Mouse (Mus musculus): ENCODE data around the gene Ppm1h. TPM values are rescaled to one million over a fixed set of nuclear protein-coding genes. Genes with fewer than 3 reads are reported as not detected.

Gene Ppm1h
- total and polyA plus RNA-seq, 2 experiments from 2014 or later = 31.1 to 31.7 TPM

DNA sequence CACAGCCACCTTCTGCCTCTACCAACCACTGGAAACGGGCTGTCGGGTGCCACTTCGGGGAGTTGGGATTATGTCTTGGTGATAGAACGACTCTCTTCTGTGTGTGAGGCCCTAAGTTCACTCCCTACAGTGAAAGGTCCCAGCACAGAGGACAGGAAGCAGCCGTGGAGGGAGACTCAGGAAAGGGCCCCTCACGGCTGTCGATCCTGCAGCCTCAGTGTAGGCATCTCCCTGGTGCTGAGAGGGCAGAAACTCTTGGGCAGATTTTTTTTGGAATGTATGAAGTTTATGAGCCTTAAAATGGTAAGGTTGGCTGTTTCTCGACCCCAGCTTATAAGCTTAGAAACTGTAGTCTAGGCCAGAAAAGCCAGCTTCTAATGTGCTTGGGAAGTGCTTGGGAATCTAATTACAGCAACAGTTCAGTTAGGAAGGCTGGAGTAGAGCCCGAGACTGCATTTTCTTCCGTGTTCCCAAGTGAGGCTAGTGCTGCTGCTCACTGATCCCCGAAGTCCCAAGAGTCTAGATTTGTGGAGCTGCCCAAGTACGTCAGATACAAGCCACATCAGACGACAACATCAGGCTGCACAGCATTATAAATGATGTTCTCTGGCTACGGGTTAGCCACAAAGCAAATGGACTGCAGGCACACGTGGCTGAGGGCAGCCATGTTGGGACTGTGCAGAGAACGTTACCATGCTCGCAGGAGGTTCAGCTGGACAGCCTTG is 177.6 kb downstream of the Ppm1h start:
- Histone ChIP-seq H3K27ac (ENCODE audit: low read depth, low read length) (no peak overlapping the region), H3K9me3 (ENCODE audit: low read length) (no peaks in the 10 kb centered on the region), H3K4me1 (ENCODE audit: insufficient read depth) (no peaks in the 10 kb centered on the region), H3K9ac (no peak overlapping the region), H3K4me3 (ENCODE audit: low read depth, low read length) (no peak overlapping the region), H3K27me3 (ENCODE audit: insufficient read depth, low read length) (no peaks in the 10 kb centered on the region), H3K4me2 (ENCODE audit: low read depth) (no peak overlapping the region), H3K36me3 (ENCODE audit: insufficient read depth) (0 out of 2 replicates have a peak, but pooled peaks cover 3% of the 10 kb centered on the region)
- DNase-seq (no peak), ATAC-seq (no peak)
- TF ChIP-seq CTCF (IDR thresholded peaks at IDR 0.05; ENCODE audit: low read depth) = no peak
- 86% methylated on average over 17 of the region's 17 CpGs for WGBS

DNA sequence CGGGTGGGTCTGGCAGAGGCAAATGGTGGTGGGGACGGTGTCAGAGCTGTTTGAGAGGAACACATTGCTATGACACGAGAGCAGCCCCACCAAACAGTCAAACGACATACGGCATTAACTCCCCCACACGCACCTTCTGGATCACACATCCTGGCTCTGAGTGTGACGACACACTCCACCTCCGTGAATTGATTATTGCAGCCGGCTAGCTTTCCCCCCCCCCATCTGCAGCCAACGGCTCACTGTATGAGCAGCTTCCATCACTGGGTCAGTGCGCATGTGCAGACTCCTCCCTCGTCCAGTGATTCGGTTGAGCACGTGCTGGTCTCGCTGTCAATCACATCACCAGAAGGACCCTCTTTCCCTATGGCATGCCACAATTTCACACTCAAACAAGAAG is 178.6 kb downstream of the Ppm1h start:
- H3K9ac ChIP-seq = no peak overlapping the region
- no peak for ATAC-seq
- TF ChIP-seq CTCF (IDR thresholded peaks at IDR 0.05; ENCODE audit: low read depth) = no peak
- no peaks in the 10 kb centered on the region for H3K4me1 ChIP-seq (ENCODE audit: insufficient read depth)
- H3K4me2 ChIP-seq (ENCODE audit: low read depth) = no peak overlapping the region
- no peaks in the 10 kb centered on the region for H3K9me3 ChIP-seq (ENCODE audit: low read length)
- H3K4me3 ChIP-seq (ENCODE audit: low read depth, low read length) = no peak overlapping the region
- no peaks in the 10 kb centered on the region for H3K27me3 ChIP-seq (ENCODE audit: insufficient read depth, low read length)
- H3K27ac ChIP-seq (ENCODE audit: low read depth, low read length) = no peak overlapping the region
- DNase-seq = no peak
- H3K36me3 ChIP-seq (ENCODE audit: insufficient read depth) = 0 out of 2 replicates have a peak, but pooled peaks cover 3% of the 10 kb centered on the region
- WGBS = 87% methylated on average over 15 of the region's 15 CpGs

DNA sequence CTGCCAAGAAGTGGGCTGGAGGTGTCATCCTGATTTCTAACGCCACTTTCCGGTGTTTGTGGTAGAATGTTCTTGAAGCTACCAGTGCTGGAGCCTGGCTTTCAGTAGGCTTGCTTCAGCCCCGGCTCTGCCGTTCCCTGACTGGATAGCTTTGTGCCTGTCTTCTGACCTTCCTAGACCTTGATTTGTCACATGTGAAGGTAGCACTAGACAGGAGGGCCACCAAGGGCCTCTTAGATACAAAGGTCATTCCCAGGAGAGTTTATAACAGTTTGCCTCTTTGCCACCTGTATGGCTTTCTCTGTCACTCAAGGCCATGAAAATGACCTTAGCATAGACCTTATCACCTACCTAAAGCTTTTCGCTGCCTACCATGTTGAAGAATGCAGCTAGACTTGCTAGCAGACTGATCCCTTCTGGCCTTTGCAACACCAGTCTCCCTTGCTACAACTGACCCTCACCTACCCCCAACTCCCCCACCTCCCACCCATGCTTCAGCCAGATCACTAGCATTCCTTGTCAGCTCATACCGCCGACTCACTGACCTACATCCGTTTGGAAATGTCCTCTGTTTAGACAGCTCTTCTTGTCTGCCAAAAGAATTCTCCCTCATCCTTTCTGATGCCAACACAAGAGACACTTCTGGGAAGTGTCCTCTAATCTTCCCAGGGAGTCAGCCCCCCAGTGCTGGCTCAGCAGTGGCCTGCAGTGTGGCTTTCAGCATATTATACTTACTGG is 180.5 kb downstream of the Ppm1h start:
- Histone ChIP-seq H3K27me3 (ENCODE audit: insufficient read depth, low read length) (no peaks in the 10 kb centered on the region), H3K4me1 (ENCODE audit: insufficient read depth) (no peaks in the 10 kb centered on the region), H3K36me3 (ENCODE audit: insufficient read depth) (0 out of 2 replicates have a peak, but pooled peaks cover 3% of the 10 kb centered on the region), H3K9ac (no peak overlapping the region), H3K9me3 (ENCODE audit: low read length) (no peaks in the 10 kb centered on the region), H3K4me2 (ENCODE audit: low read depth) (no peak overlapping the region), H3K27ac (ENCODE audit: low read depth, low read length) (no peak overlapping the region), H3K4me3 (ENCODE audit: low read depth, low read length) (no peak overlapping the region)
- TF ChIP-seq CTCF (IDR thresholded peaks at IDR 0.05; ENCODE audit: low read depth) = no peak
- no peak for DNase-seq
- WGBS = 86% methylated on average over 8 of the region's 8 CpGs
- ATAC-seq = no peak

DNA sequence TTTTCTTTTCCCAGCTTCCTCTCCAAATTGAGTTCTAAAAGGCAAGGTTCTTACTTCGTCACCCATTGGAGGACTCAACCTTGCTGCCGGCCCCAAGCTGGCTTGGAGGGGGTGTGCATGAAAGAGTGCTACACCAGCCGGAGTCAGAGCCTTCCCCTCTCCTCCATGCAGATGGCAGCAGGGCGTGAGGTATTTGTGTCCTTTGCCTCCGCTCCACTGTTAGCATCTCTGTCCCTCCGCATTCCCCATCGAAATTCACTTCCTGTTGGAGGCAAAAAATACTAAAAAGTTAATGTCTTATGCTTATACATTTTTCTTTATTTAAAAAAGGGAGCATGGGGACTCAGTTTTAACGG is 181.1 kb downstream of the Ppm1h start:
- ATAC-seq = no peak
- H3K9ac ChIP-seq = no peak overlapping the region
- no peaks in the 10 kb centered on the region for H3K9me3 ChIP-seq (ENCODE audit: low read length)
- TF ChIP-seq CTCF (IDR thresholded peaks at IDR 0.05; ENCODE audit: low read depth) = no peak
- no peaks in the 10 kb centered on the region for H3K4me1 ChIP-seq (ENCODE audit: insufficient read depth)
- no peak overlapping the region for H3K4me3 ChIP-seq (ENCODE audit: low read depth, low read length)
- H3K4me2 ChIP-seq (ENCODE audit: low read depth) = no peak overlapping the region
- WGBS = 67% methylated on average over 8 of the region's 8 CpGs
- 0 out of 2 replicates have a peak, but pooled peaks cover 3% of the 10 kb centered on the region for H3K36me3 ChIP-seq (ENCODE audit: insufficient read depth)
- H3K27me3 ChIP-seq (ENCODE audit: insufficient read depth, low read length) = no peaks in the 10 kb centered on the region
- DNase-seq = no peak
- peak overlapping the region; percentile 9; the same call in 1 of the 2 replicates for H3K27ac ChIP-seq (ENCODE audit: low read depth, low read length)

DNA sequence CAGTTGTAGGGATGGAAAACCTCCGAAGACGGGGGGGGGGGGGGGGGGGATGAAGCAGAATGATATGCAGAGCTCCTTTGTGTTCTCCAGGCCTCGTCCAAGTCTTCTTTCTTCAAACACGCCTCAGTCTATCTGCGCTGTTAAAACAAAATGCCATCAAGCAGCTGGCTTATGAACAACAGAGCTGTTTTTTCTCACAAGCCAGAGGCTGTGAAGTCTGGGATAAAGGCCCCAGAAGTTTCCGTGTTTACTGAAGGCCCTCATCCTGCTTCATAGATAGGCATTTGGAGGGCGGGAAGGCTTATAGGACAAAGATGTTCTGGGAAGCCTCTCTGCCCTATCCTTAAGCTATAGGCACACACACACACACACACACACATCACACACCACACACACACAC is 181.5 kb downstream of the Ppm1h start:
- ATAC-seq = no peak; the same call in 1 of the 2 replicates
- H3K4me3 ChIP-seq (ENCODE audit: low read depth, low read length) = no peak overlapping the region
- peak overlapping the region; percentile 9; the same call in 1 of the 2 replicates for H3K27ac ChIP-seq (ENCODE audit: low read depth, low read length)
- DNase-seq = no peak
- H3K27me3 ChIP-seq (ENCODE audit: insufficient read depth, low read length) = no peaks in the 10 kb centered on the region
- no peak for TF ChIP-seq CTCF (IDR thresholded peaks at IDR 0.05; ENCODE audit: low read depth)
- H3K4me2 ChIP-seq (ENCODE audit: low read depth) = no peak overlapping the region
- WGBS = 48% methylated on average over 7 of the region's 7 CpGs
- H3K9me3 ChIP-seq (ENCODE audit: low read length) = no peaks in the 10 kb centered on the region
- no peaks in the 10 kb centered on the region for H3K4me1 ChIP-seq (ENCODE audit: insufficient read depth)
- 0 out of 2 replicates have a peak, but pooled peaks cover 3% of the 10 kb centered on the region for H3K36me3 ChIP-seq (ENCODE audit: insufficient read depth)
- no peak overlapping the region for H3K9ac ChIP-seq

DNA sequence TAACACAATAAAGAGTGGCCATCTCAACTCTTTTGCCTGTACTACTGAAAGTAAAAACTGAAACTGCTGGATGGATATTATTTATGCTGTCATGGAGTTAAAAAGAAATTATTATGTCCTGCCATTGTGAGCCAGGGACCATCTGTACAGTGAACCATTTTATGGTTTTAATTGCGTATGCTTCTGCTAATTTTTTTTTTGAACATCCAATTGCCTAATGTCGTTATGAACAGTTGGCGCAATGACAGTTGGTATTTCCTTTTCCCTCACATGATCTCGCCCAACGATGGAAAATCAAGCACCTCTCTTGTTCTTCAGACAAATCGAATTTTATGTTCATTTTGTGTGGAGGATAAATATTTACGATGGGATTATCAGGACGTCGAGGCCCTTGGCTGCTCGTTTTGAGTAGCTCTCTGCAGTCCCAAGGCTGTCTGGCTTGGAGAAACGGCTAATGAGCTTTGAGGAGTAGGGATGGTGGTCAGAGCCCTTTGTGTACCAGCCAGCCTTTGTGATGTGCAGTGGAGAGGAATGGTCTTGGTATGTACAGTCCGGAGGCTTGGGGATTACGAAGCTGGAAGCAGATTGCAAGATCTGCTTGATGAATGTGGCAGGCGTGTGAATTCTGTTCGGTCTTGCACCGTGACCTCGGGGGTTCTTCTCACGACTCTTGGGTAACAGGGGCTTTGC is 183.3 kb downstream of the Ppm1h start:
- H3K36me3 ChIP-seq (ENCODE audit: insufficient read depth) = 0 out of 2 replicates have a peak, but pooled peaks cover 3% of the 10 kb centered on the region
- no peaks in the 10 kb centered on the region for H3K4me1 ChIP-seq (ENCODE audit: insufficient read depth)
- H3K4me3 ChIP-seq (ENCODE audit: low read depth, low read length) = no peak overlapping the region
- TF ChIP-seq CTCF (IDR thresholded peaks at IDR 0.05; ENCODE audit: low read depth) = no peak
- H3K9me3 ChIP-seq (ENCODE audit: low read length) = no peaks in the 10 kb centered on the region
- 47% methylated on average over 18 of the region's 18 CpGs for WGBS
- no peak overlapping the region for H3K4me2 ChIP-seq (ENCODE audit: low read depth)
- H3K9ac ChIP-seq = no peak overlapping the region
- ATAC-seq = peak; percentile 23; the same call in 1 of the 2 replicates
- H3K27me3 ChIP-seq (ENCODE audit: insufficient read depth, low read length) = no peaks in the 10 kb centered on the region
- peak; percentile 29 for DNase-seq
- no peak overlapping the region for H3K27ac ChIP-seq (ENCODE audit: low read depth, low read length)

Measured in forebrain, postnatal 0 days (tissue).